Mouse (Mus musculus): ENCODE data around the gene Fut4. TPM values are rescaled to one million over a fixed set of nuclear protein-coding genes. Genes with fewer than 3 reads are reported as not detected.

The Fut4 gene
- polyA plus RNA-seq, 1 experiment from 2014 or later, result 5.0 TPM

- Histone ChIP-seq H3K4me1 (ENCODE audit: control insufficient read depth, insufficient read depth, low read length) (no peaks in the 10 kb centered on the region), H3K9me3 (replicated peaks; ENCODE audit: control insufficient read depth, low read length) (no peaks in the 10 kb centered on the region), H3K27ac (replicated peaks; ENCODE audit: low read depth, low read length) (no peak within 1 kb of the TSS), H3K36me3 (replicated peaks; ENCODE audit: control insufficient read depth, insufficient read depth, low read depth, low read length) (no peaks in the 10 kb centered on the region), H3K4me2 (ENCODE audit: low read depth, low read length) (no peak within 1 kb of the TSS), H3K4me3 (ENCODE audit: low read depth, low read length) (no peak within 1 kb of the TSS), H3K27me3 (ENCODE audit: control insufficient read depth, insufficient read depth, low read length) (no peaks in the 10 kb centered on the region), H3K9ac (replicated peaks; ENCODE audit: low read length) (no peak within 1 kb of the TSS)
- no peak for DNase-seq (ENCODE audit: low spot score)
- ATAC-seq (replicated peaks; ENCODE audit: insufficient number of reproducible peaks, low FRiP score, low TSS enrichment, low read depth), result no peak
- 87% methylated on average over 19 of the region's 19 CpGs for WGBS
These were observed 11.9 kb downstream of the Fut4 start, which contains the start of gene Piwil4 for GRCm38 (mm10) chr9:14740151-14740924. TSS of gene Piwil4 (minus strand) at chr9:14740733.

- Histone ChIP-seq H3K4me1 (ENCODE audit: control insufficient read depth, insufficient read depth, low read length) (no peaks in the 10 kb centered on the region; the same call in 1 of the 2 replicates), H3K9me3 (replicated peaks; ENCODE audit: control insufficient read depth, low read length) (no peaks in the 10 kb centered on the region), H3K27me3 (ENCODE audit: control insufficient read depth, insufficient read depth, low read length) (no peaks in the 10 kb centered on the region), H3K4me2 (ENCODE audit: low read depth, low read length) (no peak overlapping the region), H3K4me3 (ENCODE audit: low read depth, low read length) (no peak overlapping the region), H3K9ac (replicated peaks; ENCODE audit: low read length) (no peak overlapping the region), H3K27ac (replicated peaks; ENCODE audit: low read depth, low read length) (no peak overlapping the region), H3K36me3 (replicated peaks; ENCODE audit: control insufficient read depth, insufficient read depth, low read depth, low read length) (no peaks in the 10 kb centered on the region)
- ATAC-seq (replicated peaks; ENCODE audit: insufficient number of reproducible peaks, low FRiP score, low TSS enrichment, low read depth), result no peak
- no peak for DNase-seq (ENCODE audit: low spot score)
- WGBS, result 78% methylated on average over 4 of the region's 4 CpGs
These were observed 12.6 kb downstream of the Fut4 start for GRCm38 (mm10) chr9:14739498-14740150.

- H3K36me3 ChIP-seq (replicated peaks; ENCODE audit: control insufficient read depth, insufficient read depth, low read depth, low read length), result no peaks in the 10 kb centered on the region
- H3K4me2 ChIP-seq (ENCODE audit: low read depth, low read length), result no peak overlapping the region
- H3K9ac ChIP-seq (replicated peaks; ENCODE audit: low read length), result no peak overlapping the region
- peaks cover 4% of the 10 kb centered on the region for H3K4me1 ChIP-seq (ENCODE audit: control insufficient read depth, insufficient read depth, low read length)
- 0 out of 2 replicates have a peak, but pooled peaks have one; percentile 59 for ATAC-seq (replicated peaks; ENCODE audit: insufficient number of reproducible peaks, low FRiP score, low TSS enrichment, low read depth)
- H3K27me3 ChIP-seq (ENCODE audit: control insufficient read depth, insufficient read depth, low read length), result no peaks in the 10 kb centered on the region
- H3K27ac ChIP-seq (replicated peaks; ENCODE audit: low read depth, low read length), result 0 out of 2 replicates have a peak overlapping the region, but pooled peaks have one; percentile 13
- DNase-seq (ENCODE audit: low spot score), result peak; percentile 42
- no peak overlapping the region for H3K4me3 ChIP-seq (ENCODE audit: low read depth, low read length)
- no peaks in the 10 kb centered on the region for H3K9me3 ChIP-seq (replicated peaks; ENCODE audit: control insufficient read depth, low read length)
- WGBS, result 25% methylated on average over 9 of the region's 9 CpGs
These were observed 21.2 kb downstream of the Fut4 start for GRCm38 (mm10) chr9:14730941-14731541.

DNA sequence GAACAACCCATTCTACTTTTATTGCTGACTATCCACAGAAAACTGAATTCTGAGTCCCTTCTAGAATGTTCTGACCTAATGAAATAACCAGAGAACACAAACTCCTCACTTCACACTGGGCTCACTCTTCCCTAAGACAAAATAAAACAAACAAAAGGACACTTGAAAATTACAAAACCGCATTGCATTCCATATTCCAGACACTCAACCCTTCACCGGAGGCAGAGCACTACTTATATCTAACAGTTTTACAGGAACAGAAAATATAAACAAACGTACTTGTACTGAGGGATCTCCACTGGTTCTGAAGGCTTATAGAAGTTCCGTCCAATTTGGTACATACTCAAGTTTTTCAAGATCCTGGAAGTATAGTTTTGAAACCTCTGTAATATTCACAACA, 23.8 kb downstream of the Fut4 start:
- Histone ChIP-seq H3K27me3 (ENCODE audit: control insufficient read depth, insufficient read depth, low read length) (no peaks in the 10 kb centered on the region), H3K27ac (replicated peaks; ENCODE audit: low read depth, low read length) (no peak overlapping the region), H3K9me3 (replicated peaks; ENCODE audit: control insufficient read depth, low read length) (no peaks in the 10 kb centered on the region), H3K4me3 (ENCODE audit: low read depth, low read length) (no peak overlapping the region), H3K9ac (replicated peaks; ENCODE audit: low read length) (no peak overlapping the region), H3K4me1 (ENCODE audit: control insufficient read depth, insufficient read depth, low read length) (peaks cover 4% of the 10 kb centered on the region; the same call in 1 of the 2 replicates), H3K4me2 (ENCODE audit: low read depth, low read length) (no peak overlapping the region), H3K36me3 (replicated peaks; ENCODE audit: control insufficient read depth, insufficient read depth, low read depth, low read length) (no peaks in the 10 kb centered on the region)
- WGBS, result 79% methylated on average over 4 of the region's 4 CpGs
- ATAC-seq (replicated peaks; ENCODE audit: insufficient number of reproducible peaks, low FRiP score, low TSS enrichment, low read depth), result no peak
- no peak for DNase-seq (ENCODE audit: low spot score)

GRCm38 (mm10) chr9:14726629-14727028, 25.6 kb downstream of the Fut4 start:
- 88% methylated on average over 4 of the region's 4 CpGs for whole genome bisulfite sequencing
- ATAC-seq (replicated peaks; ENCODE audit: insufficient number of reproducible peaks, low FRiP score, low TSS enrichment, low read depth) (no peak), DNase-seq (ENCODE audit: low spot score) (no peak)

GRCm38 (mm10) chr9:14726005-14726404, 26.2 kb downstream of the Fut4 start:
- WGBS, result 90% methylated on average over 6 of the region's 6 CpGs
- Histone ChIP-seq H3K4me3 (ENCODE audit: low read depth, low read length) (no peak overlapping the region), H3K9me3 (replicated peaks; ENCODE audit: control insufficient read depth, low read length) (no peaks in the 10 kb centered on the region), H3K4me1 (ENCODE audit: control insufficient read depth, insufficient read depth, low read length) (peaks cover 3% of the 10 kb centered on the region; the same call in 1 of the 2 replicates), H3K27me3 (ENCODE audit: control insufficient read depth, insufficient read depth, low read length) (no peaks in the 10 kb centered on the region), H3K9ac (replicated peaks; ENCODE audit: low read length) (no peak overlapping the region), H3K36me3 (replicated peaks; ENCODE audit: control insufficient read depth, insufficient read depth, low read depth, low read length) (no peaks in the 10 kb centered on the region), H3K4me2 (ENCODE audit: low read depth, low read length) (no peak overlapping the region), H3K27ac (replicated peaks; ENCODE audit: low read depth, low read length) (no peak overlapping the region)
- no peak for ATAC-seq (replicated peaks; ENCODE audit: insufficient number of reproducible peaks, low FRiP score, low TSS enrichment, low read depth)
- no peak for DNase-seq (ENCODE audit: low spot score)

More at GRCm38 (mm10) chr9:14726629-14727028, 25.6 kb downstream of the Fut4 start:
- H3K4me1 ChIP-seq (ENCODE audit: control insufficient read depth, insufficient read depth, low read length), result peaks cover 4% of the 10 kb centered on the region; the same call in 1 of the 2 replicates
- H3K4me2 ChIP-seq (ENCODE audit: low read depth, low read length), result no peak overlapping the region
- no peak overlapping the region for H3K9ac ChIP-seq (replicated peaks; ENCODE audit: low read length)
- no peak overlapping the region for H3K4me3 ChIP-seq (ENCODE audit: low read depth, low read length)
- no peaks in the 10 kb centered on the region for H3K27me3 ChIP-seq (ENCODE audit: control insufficient read depth, insufficient read depth, low read length)
- no peak overlapping the region for H3K27ac ChIP-seq (replicated peaks; ENCODE audit: low read depth, low read length)
- H3K36me3 ChIP-seq (replicated peaks; ENCODE audit: control insufficient read depth, insufficient read depth, low read depth, low read length), result no peaks in the 10 kb centered on the region
- H3K9me3 ChIP-seq (replicated peaks; ENCODE audit: control insufficient read depth, low read length), result no peaks in the 10 kb centered on the region

GRCm38 (mm10) chr9:14724755-14725420, 27.3 kb downstream of the Fut4 start:
- H3K9ac ChIP-seq (replicated peaks; ENCODE audit: low read length), result no peak overlapping the region
- ATAC-seq (replicated peaks; ENCODE audit: insufficient number of reproducible peaks, low FRiP score, low TSS enrichment, low read depth) (no peak), DNase-seq (ENCODE audit: low spot score) (no peak)
- no peaks in the 10 kb centered on the region for H3K36me3 ChIP-seq (replicated peaks; ENCODE audit: control insufficient read depth, insufficient read depth, low read depth, low read length)
- H3K27ac ChIP-seq (replicated peaks; ENCODE audit: low read depth, low read length), result no peak overlapping the region
- H3K4me2 ChIP-seq (ENCODE audit: low read depth, low read length), result no peak overlapping the region
- H3K27me3 ChIP-seq (ENCODE audit: control insufficient read depth, insufficient read depth, low read length), result no peaks in the 10 kb centered on the region
- H3K4me3 ChIP-seq (ENCODE audit: low read depth, low read length), result no peak overlapping the region
- WGBS, result 78% methylated on average over 5 of the region's 5 CpGs
- no peaks in the 10 kb centered on the region for H3K9me3 ChIP-seq (replicated peaks; ENCODE audit: control insufficient read depth, low read length)
- H3K4me1 ChIP-seq (ENCODE audit: control insufficient read depth, insufficient read depth, low read length), result no peaks in the 10 kb centered on the region

Measured in embryonic facial prominence, embryonic 11.5 days (tissue).